Mouse (Mus musculus) CD4-positive helper T cell, adult 2 months (primary cell): ENCODE measurements at regions not wholly inside any gene's neighbourhood (a gene's known extent, or its start where the extent isn't known, plus 50 kb on each side); places are given as distances from the start of the nearest gene placed in this dataset.

Experiments
- DNase-seq: peaks from one replicate; pipeline ENCODE4 v3.0.0-alpha.2; 2012; ENCODE audit warnings: low read depth, missing footprints, low spot score

- DNase-seq: no peak
These were observed 1373.9 kb upstream of the Zeb2 start for GRCm38 (mm10) chr2:46491081-46491480.

- no peak for DNase-seq
These were observed 1351.9 kb upstream of the Zeb2 start for GRCm38 (mm10) chr2:46468936-46469629.

GRCm38 (mm10) chr2:46465389-46465788 is 1348.2 kb upstream of the Zeb2 start:
- DNase-seq: no peak

GRCm38 (mm10) chr2:46464913-46465312 is 1347.7 kb upstream of the Zeb2 start:
- DNase-seq: no peak

GRCm38 (mm10) chr2:46462670-46463069 is 1345.5 kb upstream of the Zeb2 start:
- DNase-seq: no peak

GRCm38 (mm10) chr2:46450698-46451097 is 1333.5 kb upstream of the Zeb2 start:
- no peak for DNase-seq

- DNase-seq: no peak
These were observed 1328.1 kb upstream of the Zeb2 start for GRCm38 (mm10) chr2:46445306-46445705.

GRCm38 (mm10) chr2:46443686-46444180 is 1326.5 kb upstream of the Zeb2 start:
- peak; percentile 17 for DNase-seq

- DNase-seq: no peak
These were observed 1326.0 kb upstream of the Zeb2 start for GRCm38 (mm10) chr2:46443061-46443685.

- no peak for DNase-seq
These were observed 1325.4 kb upstream of the Zeb2 start for GRCm38 (mm10) chr2:46442576-46442975.

- DNase-seq: no peak
These were observed 1324.7 kb upstream of the Zeb2 start for GRCm38 (mm10) chr2:46441927-46442326.

GRCm38 (mm10) chr2:46441348-46441747 is 1324.2 kb upstream of the Zeb2 start:
- DNase-seq: no peak

GRCm38 (mm10) chr2:46440038-46440437 is 1322.8 kb upstream of the Zeb2 start:
- no peak for DNase-seq

GRCm38 (mm10) chr2:46418281-46418680 is 1301.1 kb upstream of the Zeb2 start:
- no peak for DNase-seq

- no peak for DNase-seq
These were observed 1285.3 kb upstream of the Zeb2 start for GRCm38 (mm10) chr2:46402373-46403114.

GRCm38 (mm10) chr2:46394161-46394560 is 1277.0 kb upstream of the Zeb2 start:
- DNase-seq: no peak

GRCm38 (mm10) chr2:46372847-46373461 is 1255.8 kb upstream of the Zeb2 start:
- DNase-seq: peak; percentile 32

- DNase-seq: peak; percentile 2
These were observed 1254.6 kb upstream of the Zeb2 start for GRCm38 (mm10) chr2:46371755-46372154.

GRCm38 (mm10) chr2:46370949-46371348 is 1253.8 kb upstream of the Zeb2 start:
- DNase-seq: peak; percentile 65

GRCm38 (mm10) chr2:46368882-46369281 is 1251.7 kb upstream of the Zeb2 start:
- no peak for DNase-seq

- no peak for DNase-seq
These were observed 1248.9 kb upstream of the Zeb2 start for GRCm38 (mm10) chr2:46366135-46366485.
